Mouse (Mus musculus): ENCODE data around the gene B830017H08Rik.

GRCm38 (mm10) chr16:17796971-17797811 is 35.7 kb upstream of the B830017H08Rik start, which contains the start of gene Scarf2:
- no peak for TF ChIP-seq CTCF (IDR thresholded peaks at IDR 0.05; ENCODE audit: control insufficient read depth, insufficient read depth, insufficient read length)
- TF ChIP-seq CEBPB (IDR thresholded peaks at IDR 0.05; ENCODE audit: low read depth): no peak
- TF ChIP-seq USF1 (IDR thresholded peaks at IDR 0.05; ENCODE audit: low read depth): no peak
- TF ChIP-seq MYOD1 (IDR thresholded peaks at IDR 0.05; ENCODE audit: control insufficient read depth, insufficient read length, low read depth): no peak
- TF ChIP-seq MYOG (IDR thresholded peaks at IDR 0.05; ENCODE audit: control insufficient read depth, extremely low read depth, insufficient read length): no peak
